Mouse (Mus musculus) Muller cell, postnatal 12 days (primary cell): ENCODE measurements at regions not wholly inside any gene's neighbourhood (a gene's known extent, or its start where the extent isn't known, plus 50 kb on each side); places are given as distances from the start of the nearest gene placed in this dataset.

Source experiments
- DNase-seq: peaks from one replicate; pipeline ENCODE4 v3.0.0-alpha.2; 2015; ENCODE audit errors: inconsistent ontology term

DNA sequence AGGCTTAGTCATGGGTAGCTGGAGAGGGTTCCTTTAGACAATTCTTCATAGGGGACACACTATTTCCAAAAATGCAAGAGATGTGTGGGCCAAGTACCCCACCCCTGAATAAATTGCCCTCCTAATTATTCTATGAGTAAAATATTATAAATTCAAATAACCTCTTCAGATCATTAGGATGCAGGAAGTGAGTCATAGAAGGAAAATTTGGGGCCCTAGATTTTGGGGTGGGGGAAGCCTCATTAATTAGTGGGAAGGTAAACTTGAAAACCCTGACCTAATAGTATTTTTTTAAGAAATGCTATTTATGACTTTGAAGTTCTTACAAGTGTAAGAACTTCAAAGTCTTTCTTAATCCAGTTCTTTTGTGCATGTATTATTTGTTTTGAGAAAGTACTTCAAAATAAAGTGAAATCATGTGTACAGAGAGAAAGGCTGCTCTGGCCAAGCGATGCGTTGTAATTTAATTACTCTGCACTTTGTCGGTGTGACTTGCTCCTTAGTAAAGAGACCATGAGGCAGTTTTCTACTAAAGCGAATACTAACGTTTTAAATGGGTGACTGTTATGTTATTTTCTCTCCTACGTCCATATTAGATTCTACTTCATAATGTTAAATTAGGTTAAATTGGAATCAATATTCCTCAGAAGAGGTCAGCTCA is 200.6 kb downstream of the Tgfb2 start:
- peak; percentile 89 for DNase-seq

DNA sequence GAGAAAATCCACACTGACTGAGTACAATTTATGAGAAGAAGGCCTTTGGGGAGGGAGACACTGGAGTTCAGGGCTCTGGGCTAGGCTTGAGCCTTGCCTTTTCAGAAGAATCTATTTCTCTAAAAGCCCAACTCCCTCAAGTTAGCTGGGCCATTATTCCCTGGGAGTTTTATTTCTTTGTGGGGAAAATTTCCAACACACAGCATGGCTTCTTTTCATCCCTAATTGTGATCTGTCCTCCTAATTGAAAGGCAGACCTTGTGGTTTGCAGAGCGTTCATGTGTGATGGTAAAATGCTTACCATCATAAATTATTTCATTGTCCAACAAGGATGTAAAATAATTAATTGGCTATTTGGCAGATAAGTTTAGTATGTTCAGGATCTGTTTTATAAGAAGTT is 204.1 kb downstream of the Tgfb2 start:
- peak; percentile 89 for DNase-seq

DNA sequence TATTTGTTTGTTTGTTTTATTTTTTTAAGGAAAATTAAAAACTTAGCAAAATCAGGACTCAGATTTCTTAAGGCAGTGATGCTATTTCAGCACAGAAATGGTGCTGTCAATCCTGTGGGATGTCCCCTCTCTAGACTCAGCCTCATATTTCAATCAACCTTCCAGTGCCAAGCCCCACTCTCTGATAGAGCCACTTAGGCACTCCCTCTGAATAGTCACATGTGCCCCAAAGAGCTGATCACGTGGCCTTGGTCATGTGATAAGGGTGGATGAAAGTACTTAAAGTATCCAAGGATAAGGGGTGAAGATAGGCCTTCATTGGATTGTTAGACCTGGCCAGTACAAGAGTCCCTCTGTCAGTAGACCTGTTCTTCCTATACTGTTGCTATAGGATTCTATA is 207.9 kb downstream of the Tgfb2 start:
- no peak for DNase-seq

DNA sequence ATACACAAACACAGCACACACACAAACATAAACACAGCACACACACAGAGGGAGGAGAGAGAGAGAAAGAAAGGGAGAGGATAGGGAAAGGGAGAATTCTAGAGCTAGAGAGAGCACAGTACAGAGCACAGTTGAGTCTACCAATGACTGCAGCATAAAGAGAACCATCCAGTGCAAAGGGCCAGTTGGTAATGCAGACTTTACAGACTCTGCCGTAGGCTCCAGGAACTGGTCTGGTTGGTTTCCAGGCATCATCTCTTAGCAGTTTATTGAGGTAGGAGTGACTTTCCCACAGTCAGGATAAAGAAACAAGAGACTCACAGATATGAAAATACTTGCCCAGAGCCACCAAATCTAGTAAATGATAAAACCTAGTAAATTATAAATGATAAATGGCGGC is 208.5 kb downstream of the Tgfb2 start:
- no peak for DNase-seq

DNA sequence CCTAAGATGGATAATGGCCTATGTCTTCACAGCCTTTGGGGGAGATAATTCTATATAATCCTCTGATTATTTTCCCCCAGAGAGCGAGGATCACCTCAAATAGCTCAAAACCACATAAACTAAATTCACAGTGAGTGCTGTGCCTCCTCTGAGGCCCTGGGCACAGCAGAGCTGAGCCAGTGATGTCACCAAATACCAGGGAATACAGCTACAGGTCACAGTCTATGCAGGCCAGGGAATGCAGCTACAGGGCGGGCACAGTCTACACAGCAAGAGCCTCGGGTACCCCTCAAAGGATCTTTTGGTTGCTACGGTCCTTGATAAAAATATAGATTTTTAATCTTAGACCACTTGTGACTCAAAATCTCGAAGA is 211.4 kb downstream of the Tgfb2 start:
- DNase-seq: no peak

DNA sequence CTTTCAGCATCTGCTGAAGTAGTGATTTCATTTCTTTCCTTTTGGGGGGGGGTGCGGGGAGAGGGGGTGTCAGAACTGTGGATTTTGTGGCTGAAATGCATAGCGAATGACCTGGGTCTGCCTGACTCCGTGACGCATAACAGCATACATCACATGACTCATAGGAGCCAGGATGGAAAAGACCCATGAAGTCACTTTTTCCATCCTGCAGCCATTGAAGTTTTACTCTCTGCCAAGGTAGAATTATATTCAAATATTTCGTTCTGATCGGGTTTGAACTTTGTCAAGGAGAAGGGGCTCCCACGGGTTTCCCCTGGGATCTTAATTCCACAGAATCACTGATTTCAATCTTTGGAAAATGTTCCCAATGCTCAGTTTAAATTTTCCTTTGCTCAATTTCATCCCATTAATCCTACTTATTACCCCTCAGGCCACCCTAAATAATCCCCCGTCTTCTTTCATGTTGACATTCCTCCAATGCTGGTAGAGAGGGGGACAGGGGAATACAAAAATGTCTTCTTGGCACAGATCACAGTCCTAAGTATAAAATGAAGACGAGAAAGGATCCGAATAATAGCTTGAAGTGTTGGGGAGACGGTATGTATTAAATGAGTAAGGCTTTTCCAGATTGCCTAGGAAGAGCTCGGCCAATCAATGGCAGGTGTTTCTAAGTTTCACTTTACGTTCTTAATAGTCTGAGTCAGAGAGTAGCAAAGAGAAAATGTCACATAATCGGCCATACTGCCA is 212.0 kb downstream of the Tgfb2 start:
- DNase-seq: no peak

DNA sequence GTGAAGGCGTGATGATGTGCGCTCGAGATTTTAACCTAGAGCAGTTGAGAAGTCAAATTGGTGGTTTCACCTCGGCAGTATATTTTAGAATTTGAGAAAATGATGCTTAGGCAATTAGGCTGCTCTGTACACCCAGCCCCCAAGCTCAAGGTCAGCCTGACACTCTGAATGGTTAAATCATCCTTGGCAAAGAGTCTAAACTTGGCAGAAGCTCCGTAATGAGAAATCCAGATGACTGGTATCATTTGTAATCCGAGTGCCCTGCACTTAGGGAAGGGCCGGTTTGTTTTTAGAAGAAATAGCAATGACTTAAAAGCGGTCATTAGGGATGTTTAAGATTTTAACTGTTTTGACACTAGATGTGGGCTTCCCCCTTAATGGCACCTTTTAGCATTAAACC is 223.6 kb downstream of the Tgfb2 start:
- DNase-seq: peak; percentile 57

DNA sequence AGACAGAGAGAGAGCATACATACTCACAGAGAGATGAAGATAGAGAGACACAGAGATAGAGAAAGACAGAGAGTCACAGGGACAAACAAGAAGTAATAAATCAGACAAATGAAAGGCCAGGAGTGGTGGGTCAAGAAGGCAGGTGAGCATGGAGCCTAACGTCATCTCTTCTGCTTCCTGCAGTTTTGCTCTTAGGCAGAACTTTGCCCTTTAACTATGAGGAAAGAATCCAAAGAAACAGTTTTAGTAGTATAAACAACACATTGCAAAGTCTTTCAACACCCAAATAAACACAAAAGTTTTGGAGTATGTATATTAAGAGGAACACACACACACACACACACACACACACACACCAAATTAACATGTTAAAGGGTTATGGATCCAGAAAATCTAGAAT is 225.8 kb downstream of the Tgfb2 start:
- no peak for DNase-seq

DNA sequence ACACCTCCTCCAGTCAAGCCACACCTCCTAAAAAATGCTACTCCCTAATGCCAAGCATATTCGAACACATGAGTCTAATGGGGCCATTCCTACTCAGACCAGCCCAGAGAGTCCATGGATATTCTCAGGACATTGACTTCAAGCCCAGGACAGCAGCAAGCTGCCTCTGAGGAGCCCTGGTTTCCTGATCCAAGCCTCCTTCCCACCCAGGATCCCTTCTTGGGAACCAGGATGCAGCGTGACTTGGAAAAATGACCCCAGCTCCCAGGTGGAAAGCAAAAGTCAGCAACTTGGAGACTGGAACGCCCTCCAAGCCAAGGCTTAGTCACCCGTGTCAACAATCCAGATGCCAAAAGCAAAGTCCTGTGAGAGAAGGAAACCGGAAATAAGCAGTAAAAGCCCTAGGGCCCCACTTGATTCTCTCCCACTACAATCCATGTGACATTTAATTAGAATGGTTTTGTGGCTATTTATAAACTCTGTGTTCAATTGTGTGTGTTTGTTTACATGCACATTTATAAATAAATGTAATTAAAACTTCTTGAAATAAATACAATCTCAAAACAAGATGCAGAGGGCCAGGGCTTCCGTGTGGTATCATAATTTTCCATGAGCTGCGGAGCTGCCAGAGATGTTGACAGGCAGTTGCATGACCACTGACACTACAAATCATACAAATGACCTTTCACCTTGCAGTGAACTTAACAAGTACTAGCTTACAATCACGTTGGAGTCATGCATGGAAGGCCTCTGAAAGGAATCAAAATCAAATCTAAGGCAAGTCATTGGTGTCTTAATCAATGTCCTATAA is 227.2 kb downstream of the Tgfb2 start:
- no peak for DNase-seq

DNA sequence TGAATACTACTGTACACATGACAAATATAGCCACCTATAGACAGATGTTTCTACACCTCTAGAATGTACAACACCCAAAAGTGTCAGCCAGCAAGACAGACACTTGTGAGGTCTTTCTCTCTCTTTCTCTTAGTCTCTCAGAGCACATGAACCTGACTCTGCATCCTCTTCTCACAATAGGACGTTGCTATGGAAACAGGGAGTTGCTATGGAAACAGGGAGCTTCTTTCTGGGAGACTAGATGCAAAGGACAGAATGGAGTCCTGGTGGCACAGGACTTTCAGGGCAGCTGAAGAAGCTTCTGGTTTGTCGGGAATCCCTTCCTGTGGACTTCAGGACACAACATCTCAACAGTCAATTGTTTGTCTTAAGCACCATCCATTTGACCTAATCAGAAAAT is 230.9 kb downstream of the Tgfb2 start:
- no peak for DNase-seq

DNA sequence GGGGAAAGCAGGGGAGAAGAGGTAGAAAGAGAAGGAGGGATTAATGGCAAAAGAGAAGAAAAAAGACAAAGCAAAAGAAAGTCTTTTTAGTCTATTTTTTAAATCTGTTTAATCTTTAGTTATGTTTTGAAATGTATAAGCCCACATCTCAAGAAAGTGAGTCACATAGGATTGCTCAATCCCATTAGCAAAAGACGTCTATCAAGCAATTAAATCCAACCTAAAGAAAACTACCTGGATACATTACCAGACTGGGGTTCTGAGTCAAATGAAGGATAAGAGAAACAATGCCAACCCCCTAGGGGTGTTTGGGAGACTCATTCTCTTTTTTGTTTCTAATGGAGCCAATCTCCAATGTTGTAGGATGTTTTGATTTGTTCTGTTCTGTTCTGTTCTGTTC is 231.4 kb downstream of the Tgfb2 start:
- no peak for DNase-seq

DNA sequence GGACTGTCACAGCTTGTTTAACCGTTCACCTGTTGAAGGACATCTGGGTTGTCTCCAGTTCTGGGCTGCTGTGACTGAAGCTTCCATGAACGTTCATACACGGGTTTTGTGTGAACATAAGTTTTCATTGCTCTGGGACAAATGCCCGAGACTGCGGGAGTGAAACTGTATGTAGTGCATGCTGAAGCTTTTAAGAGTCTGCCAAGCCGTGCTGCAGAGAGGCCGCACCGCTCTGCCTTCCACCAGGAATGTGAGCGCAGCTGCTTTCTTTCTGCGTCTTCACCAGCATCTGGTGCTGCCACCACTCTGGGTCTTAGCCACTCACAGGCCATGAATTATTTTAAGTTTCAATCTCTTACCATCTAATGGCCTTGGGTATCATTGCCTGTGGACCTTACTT is 232.8 kb downstream of the Tgfb2 start:
- DNase-seq: no peak

DNA sequence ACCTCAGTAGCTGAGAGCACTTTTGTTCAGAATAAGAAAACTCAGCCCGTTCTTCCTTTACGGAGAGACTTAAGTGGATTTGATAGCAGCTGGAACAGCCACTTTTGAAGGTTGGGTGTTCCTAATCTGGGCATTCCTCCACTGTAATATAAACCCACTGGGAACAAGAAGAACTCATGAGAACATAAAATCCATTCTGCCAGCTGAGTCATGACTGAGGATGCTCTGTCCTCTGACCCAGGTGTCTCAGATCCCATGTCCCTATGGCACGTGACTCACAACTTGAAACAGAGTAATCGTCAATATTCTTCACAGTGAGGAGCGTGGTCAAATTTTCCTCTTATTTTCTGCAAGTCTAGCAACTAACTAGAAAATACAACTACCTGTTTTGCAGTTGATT is 240.3 kb downstream of the Tgfb2 start:
- no peak for DNase-seq

DNA sequence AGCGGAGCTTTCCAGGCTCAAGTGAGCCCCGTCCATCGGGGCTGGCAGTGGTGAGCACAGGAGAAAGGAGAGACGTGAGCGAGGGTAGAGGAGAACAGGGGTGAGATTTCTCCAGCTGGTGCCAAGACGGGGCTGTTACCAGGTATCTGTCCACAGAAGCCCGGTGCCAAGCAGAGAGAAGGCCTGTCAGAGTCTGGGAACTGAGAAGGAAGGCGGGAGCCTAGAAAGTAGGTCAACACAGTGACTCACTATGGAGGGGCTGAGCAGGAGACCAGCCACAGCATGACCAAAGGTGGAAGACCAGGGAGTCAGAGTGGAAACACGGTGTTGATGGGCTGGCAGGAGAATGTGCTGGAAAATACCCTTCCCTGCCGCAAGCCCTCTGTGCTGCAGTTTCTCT is 245.0 kb downstream of the Tgfb2 start:
- peak; percentile 84 for DNase-seq

DNA sequence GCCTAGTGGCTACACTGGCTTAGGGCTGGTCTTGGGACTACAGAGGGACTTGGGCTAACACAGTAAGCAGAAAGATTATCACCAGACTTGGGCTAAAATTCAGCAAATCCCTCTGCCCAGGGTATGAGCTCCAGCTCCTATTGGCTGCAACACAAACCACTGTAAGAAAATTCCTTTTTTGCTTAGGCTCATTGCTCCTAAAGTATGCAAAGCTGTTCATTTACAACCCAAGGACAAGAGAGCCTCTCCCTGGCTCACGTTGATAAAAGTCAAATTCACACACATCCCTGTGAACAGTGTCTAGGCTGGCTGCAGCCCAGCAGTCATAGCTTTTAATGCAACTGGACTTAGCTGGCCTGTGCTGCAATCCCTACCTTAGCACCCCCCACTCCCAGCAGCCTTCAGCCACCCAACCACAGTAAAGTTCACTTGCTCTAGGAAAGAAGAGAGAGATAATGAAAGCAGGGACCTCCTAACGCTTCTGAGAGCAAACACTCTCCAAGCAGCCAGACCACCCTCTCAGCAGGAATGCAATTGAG is 247.6 kb downstream of the Tgfb2 start:
- DNase-seq: peak; percentile 74

DNA sequence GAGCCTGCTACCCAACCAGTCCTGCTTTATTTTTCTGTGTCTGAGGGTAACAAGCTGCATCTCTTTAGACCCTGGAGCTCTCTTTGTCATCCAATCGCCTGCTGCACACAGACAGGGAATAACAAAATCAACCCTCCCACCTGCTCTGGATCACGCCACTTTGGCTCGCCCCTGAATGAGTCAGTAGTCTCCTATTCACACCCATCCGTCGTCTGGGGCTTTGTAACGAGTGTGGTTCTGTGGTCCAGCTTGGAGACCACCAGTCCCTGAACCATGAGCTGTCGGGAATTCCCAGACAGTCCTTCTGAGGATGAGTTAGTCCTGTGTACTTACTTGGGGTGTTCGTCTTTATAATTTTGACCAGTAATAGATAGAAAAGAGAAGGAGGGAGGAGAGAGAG is 248.7 kb downstream of the Tgfb2 start:
- DNase-seq: no peak

DNA sequence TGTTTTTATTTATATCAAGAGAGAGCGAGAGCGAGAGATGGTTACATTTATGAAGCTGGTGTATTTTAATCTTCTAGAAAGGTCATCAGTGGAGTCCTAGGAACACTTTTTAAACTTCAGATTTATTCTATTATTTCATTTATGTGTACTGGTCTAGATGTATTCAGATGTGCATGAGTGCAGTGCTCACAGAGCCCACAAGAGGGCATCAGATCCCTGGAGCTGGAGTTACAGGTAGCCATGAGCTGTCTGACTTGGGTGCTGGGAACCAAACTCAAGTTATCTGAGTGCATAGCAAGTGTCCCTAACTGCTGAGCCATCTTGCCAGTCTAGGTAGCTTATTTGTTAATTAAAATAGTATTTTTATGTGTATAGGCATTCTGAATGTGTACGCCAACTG is 249.7 kb downstream of the Tgfb2 start:
- DNase-seq: no peak

DNA sequence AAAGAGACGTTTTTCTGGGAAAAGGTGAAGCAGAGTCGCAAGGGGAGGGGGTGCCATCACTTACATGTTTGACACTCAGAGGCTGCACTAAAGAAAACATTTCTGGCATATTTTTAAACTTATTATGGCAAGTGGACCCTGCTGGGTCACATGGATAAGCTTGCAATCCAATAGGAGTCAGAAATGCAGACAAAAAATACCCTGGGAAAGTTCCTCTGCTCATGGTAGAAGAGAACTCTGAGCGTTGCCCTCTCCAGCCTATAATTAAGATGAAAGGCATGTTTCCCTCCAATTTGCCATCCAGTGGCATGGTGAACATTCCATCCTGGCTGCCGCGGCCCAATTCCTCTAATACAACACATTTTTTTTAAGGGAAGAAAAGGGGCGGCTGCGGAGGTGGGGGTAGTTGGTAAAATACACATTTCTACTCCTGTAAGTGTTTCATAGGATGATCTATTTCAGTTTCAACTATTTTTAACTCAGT is 250.6 kb downstream of the Tgfb2 start:
- DNase-seq: peak; percentile 57

DNA sequence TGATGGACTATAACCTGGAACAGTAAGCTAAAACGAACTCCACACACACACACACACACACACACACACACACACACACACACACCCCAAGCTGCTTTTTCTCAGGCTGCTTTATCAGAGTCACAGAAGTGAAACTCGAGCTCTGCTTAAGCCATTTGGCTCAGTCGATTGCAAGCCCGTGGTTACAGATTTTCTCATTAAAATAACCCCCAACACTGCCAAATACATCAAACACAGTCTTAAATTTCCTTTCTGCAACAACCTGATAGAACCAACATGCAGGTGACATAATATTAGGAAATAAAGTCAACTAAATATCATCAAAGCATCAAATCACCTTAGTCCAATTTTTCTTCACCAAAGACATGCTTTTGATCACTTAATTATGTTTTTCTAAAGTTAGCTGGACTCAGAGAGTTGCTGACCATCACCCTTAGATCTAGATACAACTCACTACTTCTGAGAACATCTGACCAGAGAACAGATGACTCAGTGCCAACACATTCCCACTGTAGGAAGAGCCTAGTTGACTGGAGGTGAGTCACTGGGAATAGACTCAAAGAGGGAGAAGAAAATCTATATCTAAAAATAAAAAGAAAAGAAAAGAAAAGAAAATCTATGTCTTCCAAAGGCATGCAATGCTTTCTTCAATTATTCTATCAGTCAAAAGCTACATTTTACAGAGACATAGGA is 251.2 kb downstream of the Tgfb2 start:
- DNase-seq: peak; percentile 57

DNA sequence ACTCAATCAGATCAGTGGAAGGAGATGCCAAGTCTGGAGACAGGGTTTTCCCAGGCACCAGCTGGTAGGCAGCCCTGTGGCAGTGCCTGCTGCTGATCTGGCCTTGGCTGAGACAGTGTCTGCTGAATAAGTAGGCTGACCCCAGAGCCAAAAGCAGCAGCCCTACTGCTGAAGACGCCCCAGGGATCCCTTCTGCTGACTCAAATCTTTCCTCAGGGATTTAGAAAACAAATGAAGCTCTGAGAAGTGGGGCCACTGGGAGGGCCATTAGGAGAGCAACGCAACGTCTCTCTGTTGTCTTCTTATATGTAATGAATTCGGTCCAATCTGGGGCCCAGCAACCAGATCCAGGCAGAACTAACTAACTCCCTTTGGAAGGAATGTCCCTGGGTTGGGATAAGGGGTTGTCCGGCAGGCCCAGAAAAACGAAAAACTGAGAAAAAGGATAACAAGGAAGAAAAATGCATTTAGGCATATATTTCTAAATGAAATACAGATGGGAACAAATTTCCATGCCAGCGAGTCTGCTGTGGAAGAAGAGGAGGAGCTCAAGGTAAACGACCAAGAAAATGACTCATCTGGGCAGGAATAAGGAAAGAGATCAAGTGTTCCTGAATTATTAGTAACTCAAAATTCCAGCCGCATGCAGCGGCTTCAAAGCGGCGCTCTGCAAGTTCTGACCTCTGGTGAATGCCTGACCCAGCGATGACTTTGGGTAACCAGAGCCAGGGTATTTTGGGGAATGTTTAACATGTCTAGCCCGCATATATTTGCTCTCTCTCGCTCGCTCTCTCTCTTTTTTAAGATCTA is 256.7 kb downstream of the Tgfb2 start:
- peak; percentile 42 for DNase-seq

DNA sequence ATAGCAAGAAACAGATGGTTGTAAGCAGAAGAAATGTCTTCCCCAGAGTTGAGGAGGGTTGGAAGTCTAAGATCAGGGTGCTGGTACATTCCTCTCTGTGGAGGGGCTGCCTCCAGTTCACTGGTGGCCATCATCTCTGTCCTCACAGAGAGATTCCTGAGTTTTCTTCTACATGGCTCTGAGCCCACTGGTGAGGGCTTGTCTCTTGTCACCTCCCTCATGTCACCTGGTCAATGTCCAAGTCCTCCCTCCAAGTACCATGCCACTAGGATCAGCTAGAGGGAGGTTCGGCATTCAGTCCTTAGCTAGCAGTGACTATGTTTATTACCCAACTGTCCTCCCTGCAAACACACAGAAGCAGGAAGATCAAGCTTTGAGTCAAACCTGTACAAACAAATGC is 258.3 kb downstream of the Tgfb2 start:
- no peak for DNase-seq
